Mouse (Mus musculus) cortical plate, adult 2 months (tissue): ENCODE measurements around the gene Saysd1.

Experiments
- CTCF ChIP-seq: fragments of 200-500 bp; IDR thresholded peaks from 2 replicates; pipeline ENCODE4 v1.5.1; 2011; ENCODE audit warnings: mild to moderate bottlenecking, control low read depth, low read length; ENCODE audit not compliant: insufficient read depth; ENCODE audit errors: extremely low read depth
- POLR2A ChIP-seq: fragments of 200-500 bp; IDR thresholded peaks from 2 replicates; pipeline ENCODE4 v1.6.1; 2011; ENCODE audit warnings: mild to moderate bottlenecking, low read length, control low read depth; ENCODE audit not compliant: insufficient read depth; ENCODE audit errors: extremely low read depth

GRCm38 (mm10) chr14:20098061-20098460 lies 40.3 kb downstream of the Saysd1 start:
- TF ChIP-seq POLR2A (no peak), CTCF (no peak)
